Mouse (Mus musculus) heart, postnatal 4 days (tissue): ENCODE measurements around the gene Marc2. TPM values are rescaled to one million over a fixed set of nuclear protein-coding genes. Genes with fewer than 3 reads are reported as not detected.

Experiments used
- DNase-seq: peaks from one replicate; pipeline ENCODE4 v3.0.0; 2021
- total RNA-seq, 2 experiments: library from RNA; stranded (reverse); gene quantifications; 2 replicates each; pipeline ENCODE4 v1.2.3; 2021

Marc2 gene
- total RNA-seq, 2 experiments from 2014 or later, result 167 to 178 TPM

DNA sequence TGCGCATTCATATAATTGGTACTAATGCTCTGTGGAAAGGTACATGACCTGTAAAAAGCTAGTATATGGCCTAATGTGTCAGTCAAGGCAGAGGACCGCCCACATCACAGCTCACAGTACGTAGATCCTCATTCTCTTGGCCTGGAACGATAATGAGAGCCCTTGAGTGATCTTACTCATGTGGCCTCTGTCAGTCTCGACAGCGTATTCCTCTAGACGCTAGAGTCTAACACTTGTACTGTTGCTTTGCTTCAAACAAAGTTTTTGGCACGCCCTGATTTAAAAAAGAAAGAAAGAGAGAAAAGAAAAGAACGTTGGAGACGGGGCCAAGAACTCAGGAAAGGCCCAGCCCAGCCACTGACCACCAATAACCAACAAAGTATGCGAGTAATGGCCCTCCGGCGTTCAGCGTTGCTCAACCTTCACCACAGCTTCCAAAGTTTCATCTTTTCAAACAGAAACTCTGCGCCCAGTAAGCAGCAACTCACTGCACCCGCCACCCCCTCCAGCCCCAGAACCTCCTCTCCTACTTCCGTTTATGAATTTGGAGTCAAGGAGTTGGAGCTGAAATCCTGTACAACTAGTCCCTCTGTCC is 37.7 kb downstream of the Marc2 start:
- no peak for DNase-seq

DNA sequence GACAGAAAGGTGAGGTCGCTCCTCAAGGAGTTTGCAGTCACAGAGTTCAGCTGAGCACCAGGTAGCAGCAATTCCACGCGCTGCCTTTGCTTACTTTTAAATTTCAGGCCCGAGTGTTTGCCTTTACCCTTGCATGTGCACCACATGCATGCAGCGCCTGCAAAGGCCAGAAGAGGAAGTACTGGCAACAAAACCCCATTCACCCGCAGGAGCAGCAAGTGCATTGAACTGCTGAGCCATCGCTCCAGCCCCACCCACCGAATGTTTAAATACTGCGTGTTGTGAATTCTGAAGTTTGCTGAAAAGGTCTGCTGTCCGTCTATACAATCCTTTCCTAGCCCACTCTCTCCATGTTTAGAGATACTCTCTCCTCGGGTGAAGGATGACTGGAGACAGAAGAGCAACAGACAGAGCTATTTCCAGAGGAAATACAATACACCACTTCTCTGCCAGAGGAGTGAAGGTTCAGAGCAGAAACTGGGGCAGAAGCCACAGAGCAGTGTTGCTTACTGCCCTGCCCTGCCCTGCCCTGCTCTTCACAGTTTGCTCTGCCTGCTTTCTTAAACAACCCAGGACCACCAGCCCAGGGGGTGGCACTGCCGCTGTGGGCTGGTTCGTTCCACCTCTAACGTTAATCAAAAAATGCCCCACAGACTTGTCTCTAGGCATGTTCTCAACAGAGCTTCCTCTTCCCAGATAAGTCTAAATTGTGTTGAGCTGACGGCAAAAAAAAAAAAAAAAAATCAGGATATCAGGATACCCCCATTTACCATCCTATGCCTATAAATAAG is 38.4 kb downstream of the Marc2 start:
- no peak for DNase-seq

DNA sequence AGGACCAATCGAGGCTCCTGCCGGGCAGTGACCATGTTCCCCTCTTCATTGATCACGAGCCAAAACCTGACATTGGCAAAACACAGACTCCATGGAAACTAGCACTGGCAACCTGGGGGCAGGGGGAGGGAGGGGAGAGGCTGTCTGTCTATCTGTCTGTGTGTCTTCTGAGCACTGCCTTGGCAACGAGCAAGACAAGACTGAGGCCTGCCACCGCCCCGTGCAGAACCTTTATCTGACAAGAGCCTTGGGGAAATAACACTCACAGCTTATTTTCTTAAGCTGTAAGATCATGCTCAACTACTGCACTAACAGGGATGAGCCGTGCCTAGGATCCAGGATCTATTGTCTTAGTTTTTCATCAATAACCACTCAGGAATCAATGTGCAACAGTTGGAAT is 39.1 kb downstream of the Marc2 start:
- DNase-seq, result no peak

GRCm38 (mm10) chr1:184805749-184806148 is 40.5 kb downstream of the Marc2 start:
- no peak for DNase-seq

- DNase-seq, result peak; percentile 65
Measured at GRCm38 (mm10) chr1:184793163-184793876, 52.9 kb downstream of the Marc2 start.

DNA sequence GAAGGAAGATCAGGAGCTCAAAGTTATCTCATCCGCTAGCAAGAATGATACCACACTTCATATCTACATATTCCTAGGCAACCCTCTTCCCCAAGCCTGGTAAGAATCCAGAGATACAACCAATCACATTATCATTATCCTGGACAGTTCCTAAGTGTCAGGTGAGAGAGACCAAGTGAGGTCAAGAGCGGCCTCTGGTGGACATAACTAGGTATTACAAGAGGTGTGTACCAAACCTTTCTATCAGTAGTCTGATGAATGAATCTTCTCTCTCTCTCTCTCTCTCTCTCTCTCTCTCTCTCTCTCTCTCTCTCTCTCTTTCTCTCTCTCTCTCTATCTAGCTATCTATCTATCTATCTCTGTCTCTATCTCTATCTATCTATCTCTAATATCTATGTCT is 55.1 kb downstream of the Marc2 start:
- peak; percentile 52 for DNase-seq

GRCm38 (mm10) chr1:184786376-184787151 is 59.7 kb downstream of the Marc2 start:
- DNase-seq, result no peak

DNA sequence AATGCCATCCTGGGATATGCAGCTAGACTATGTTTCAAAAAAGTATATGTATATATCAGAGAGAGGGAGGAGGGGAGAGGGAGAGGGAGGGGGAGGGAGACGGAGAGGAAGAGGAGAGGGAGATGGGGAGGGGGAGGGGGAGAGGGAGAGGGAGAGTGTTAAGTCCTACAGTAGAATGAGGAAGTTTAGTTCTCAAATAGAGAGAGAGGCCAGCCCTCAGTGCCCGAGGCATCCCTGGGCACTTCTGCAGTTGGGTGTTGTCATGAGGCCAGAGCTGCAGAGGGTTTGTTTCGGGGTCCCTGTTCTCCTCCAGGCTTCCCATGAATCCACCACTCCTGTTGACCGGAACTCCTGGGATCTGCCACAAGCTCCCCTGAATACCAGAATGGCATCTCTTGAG is 62.6 kb downstream of the Marc2 start:
- no peak for DNase-seq

GRCm38 (mm10) chr1:184782161-184782513 is 64.1 kb downstream of the Marc2 start:
- peak; percentile 32 for DNase-seq

DNA sequence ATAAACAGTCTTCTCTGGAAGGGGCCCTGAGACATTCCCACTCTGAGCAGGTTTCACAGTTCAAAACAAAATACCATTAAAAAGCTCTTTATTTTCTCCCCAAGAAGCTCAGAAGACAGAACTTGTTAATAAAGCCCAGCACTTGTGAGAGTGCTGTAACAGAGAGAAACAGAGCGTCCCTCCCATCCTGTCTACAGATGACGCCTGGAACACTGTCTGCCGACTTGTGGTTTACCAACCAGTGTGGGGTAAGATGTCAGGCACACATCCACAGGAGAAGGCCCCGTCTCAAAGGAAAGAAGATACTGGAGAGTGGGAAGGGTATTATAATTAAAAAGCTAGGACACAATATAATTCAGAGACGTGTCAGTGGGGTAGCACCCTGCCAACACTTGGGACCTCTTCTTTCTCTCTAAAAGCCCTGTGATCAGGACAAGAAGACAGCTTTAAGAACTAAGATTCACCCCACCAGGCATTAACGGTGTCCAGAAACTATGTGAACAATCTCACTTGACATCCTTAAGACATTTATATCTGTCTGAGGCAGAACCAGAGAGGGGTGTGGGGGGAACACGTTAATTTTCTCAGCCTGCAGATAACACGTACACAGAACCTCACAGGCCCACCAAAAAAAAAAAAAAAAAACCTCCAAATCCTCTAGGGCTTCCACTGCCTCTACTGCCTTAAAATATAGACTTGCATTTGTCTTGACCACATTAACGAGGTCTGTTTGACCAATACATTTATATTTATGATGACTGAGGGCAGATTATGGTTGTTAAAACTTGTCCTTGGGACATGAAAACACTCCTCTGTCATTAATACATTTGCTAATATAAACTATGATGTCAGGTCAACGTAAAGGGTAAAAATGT is 64.7 kb downstream of the Marc2 start:
- DNase-seq, result no peak

GRCm38 (mm10) chr1:184778157-184778556 is 68.1 kb downstream of the Marc2 start:
- no peak for DNase-seq

GRCm38 (mm10) chr1:184777061-184777795 is 69.0 kb downstream of the Marc2 start:
- no peak for DNase-seq

DNA sequence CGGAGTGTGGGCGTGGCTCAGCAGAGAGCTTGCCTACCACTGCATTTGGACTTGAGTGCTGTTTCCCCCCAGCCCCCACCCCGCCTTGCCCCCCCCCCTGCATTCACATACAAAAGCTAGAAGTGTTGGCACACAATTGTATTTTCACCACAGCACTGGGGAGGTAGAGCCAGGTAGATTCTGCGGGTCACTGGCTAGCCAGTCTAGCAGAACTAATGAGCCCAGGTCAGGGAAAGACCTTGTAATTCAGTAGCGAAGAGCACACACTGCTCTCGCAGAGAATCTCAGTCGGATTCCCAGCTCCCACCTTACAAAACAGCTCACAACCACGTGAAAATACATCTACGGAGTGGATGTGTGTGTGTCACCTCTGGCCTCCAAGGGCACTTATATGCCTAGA is 71.0 kb downstream of the Marc2 start:
- no peak for DNase-seq

GRCm38 (mm10) chr1:184771891-184772249 is 74.4 kb downstream of the Marc2 start:
- DNase-seq, result no peak

- DNase-seq, result peak; percentile 93
Measured at GRCm38 (mm10) chr1:184771202-184771890, 74.9 kb downstream of the Marc2 start.

DNA sequence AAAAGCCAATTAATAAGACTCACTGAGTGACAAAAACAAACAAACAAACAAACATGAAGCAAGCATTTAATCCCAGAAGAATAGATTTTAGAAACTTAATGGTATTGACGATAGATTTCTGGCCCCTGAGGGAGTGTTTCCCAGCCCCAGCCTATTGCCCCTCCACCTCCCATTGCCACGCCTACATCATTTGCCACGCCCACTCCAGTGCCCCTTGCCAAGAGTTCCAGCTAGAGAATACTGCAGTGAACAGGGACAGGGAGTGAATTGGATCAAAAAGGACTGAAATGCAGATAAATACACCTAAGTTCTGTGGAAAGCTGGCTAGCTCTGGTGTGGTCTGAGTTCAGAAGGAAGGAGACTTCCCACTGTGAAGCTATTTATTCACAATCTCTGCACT is 82.4 kb downstream of the Marc2 start:
- no peak for DNase-seq
